In the genomic region with DNA sequence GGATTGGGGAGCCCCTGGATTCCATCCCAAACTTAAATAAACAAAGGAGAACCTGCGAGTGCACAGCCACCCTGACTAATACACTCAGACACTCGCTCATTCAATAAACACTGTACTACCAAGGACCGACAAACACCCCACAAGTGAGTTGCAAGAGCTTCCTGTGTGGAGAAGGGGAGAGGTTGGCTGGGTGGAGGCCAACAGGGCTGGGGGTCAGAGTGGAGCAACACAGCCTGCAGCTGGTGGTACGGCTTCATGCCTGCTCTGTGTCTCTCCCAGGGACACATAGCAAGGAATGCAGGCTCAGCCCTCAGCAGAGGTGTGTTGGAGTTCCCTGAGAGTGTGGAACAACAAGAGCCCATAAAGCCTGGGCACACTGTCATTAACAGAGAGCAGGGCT, we compare ENCODE assay signal across 10 mouse cellular contexts.
DNase-seq lines count a peak whose midpoint lies in the region; ATAC-seq and TF ChIP-seq lines count a peak whose summit lies in the region.
"Had no signal": no experiment of that assay in that cellular context is flagged by ENCODE, and none has a peak within 500 bp of the region (broad histone marks: within the 10 kb centered on the region; RNA-seq: fewer than 3 reads in every experiment).

No protein-coding gene starts in this region.

- peaks cover 39% of the 10 kb centered on the region for H3K4me1 ChIP-seq in limb, embryonic 11.5 days (ENCODE audit: control insufficient read depth, insufficient read depth, low read length)
- no peaks in the 10 kb centered on the region for H3K4me1 ChIP-seq in midbrain, postnatal 0 days (ENCODE audit: insufficient read depth, low read length)

- peaks cover 19% of the 10 kb centered on the region for H3K79me2 ChIP-seq in myocyte (ENCODE audit: control insufficient read depth, insufficient read depth)

- intact Hi-C loops in gastrocnemius, adult 2 months (cut with DNase I) = no loop called here
- intact Hi-C loops in gastrocnemius, postnatal 36 days (cut with DNase I) = no loop called here
- intact Hi-C loops in left cerebral cortex, postnatal 36 days (cut with DNase I) = loop anchor here (5.0 kb wide), 1 partner anchor 35 kb away; no protein-coding TSS in a partner anchor

- peak; percentile 41 for DNase-seq in gastrocnemius, adult 2 months
- no peak for DNase-seq in gastrocnemius, postnatal 36 days
- DNase-seq in ovary, postnatal 36 days (ENCODE audit: low spot score) = peak; percentile 56
- no peak for DNase-seq in ovary, adult 18-20 months (ENCODE audit: low spot score)
- no peak for DNase-seq in limb, embryonic 11.5 days (ENCODE audit: low spot score)
- DNase-seq in midbrain, postnatal 0 days (ENCODE audit: low spot score) = no peak
- no peak for DNase-seq in left cerebral cortex, postnatal 36 days (ENCODE audit: low spot score in 2 of 2)

- no peak for TF ChIP-seq CTCF in gastrocnemius, adult 2 months (IDR thresholded peaks at IDR 0.05)
- TF ChIP-seq CTCF in midbrain, postnatal 0 days (IDR thresholded peaks at IDR 0.05) = no peak

- H3K9ac ChIP-seq in limb, embryonic 11.5 days (ENCODE audit: low read length) = no peak overlapping the region
- no peak overlapping the region for H3K9ac ChIP-seq in midbrain, postnatal 0 days (replicated peaks; ENCODE audit: low read length, poor library complexity, severe bottlenecking)
- H3K9ac ChIP-seq: hindbrain, embryonic 13.5 days had no signal

- ATAC-seq in limb, embryonic 11.5 days (ENCODE audit: insufficient number of reproducible peaks, low FRiP score, low TSS enrichment, low read depth) = no peak
- no peak for ATAC-seq in midbrain, postnatal 0 days (ENCODE audit: low FRiP score)

- no peaks in the 10 kb centered on the region for H3K27me3 ChIP-seq in limb, embryonic 11.5 days (ENCODE audit: control insufficient read depth, insufficient read depth, low read length)
- no peaks in the 10 kb centered on the region for H3K27me3 ChIP-seq in myocyte (ENCODE audit: control insufficient read depth, insufficient read depth, insufficient read length)
- H3K27me3 ChIP-seq in midbrain, postnatal 0 days (ENCODE audit: insufficient read depth, low read length) = no peaks in the 10 kb centered on the region
- H3K27me3 ChIP-seq: hindbrain, embryonic 13.5 days had no signal

- H3K4me3 ChIP-seq in gastrocnemius, adult 2 months = no peak overlapping the region
- no peak overlapping the region for H3K4me3 ChIP-seq in limb, embryonic 11.5 days (ENCODE audit: low read depth, low read length)
- H3K4me3 ChIP-seq in myocyte = no peak overlapping the region
- H3K4me3 ChIP-seq in midbrain, postnatal 0 days (ENCODE audit: low read depth, low read length) = no peak overlapping the region
- H3K4me3 ChIP-seq: hindbrain, embryonic 13.5 days; midbrain, embryonic 10.5 days had no signal

- TF ChIP-seq POLR2A in myocyte (IDR thresholded peaks at IDR 0.05; ENCODE audit: insufficient read length, low read depth) = no peak

- H3ac ChIP-seq in myocyte (ENCODE audit: control insufficient read depth, insufficient read length) = no peak overlapping the region

- H3K4me2 ChIP-seq in limb, embryonic 11.5 days (ENCODE audit: low read depth, severe bottlenecking) = no peak overlapping the region
- peak overlapping the region; percentile 71 for H3K4me2 ChIP-seq in myocyte (ENCODE audit: low read depth)
- H3K4me2 ChIP-seq in midbrain, postnatal 0 days (ENCODE audit: low read depth, low read length, poor library complexity, severe bottlenecking) = no peak overlapping the region
- H3K4me2 ChIP-seq: hindbrain, embryonic 13.5 days had no signal

- peaks cover 8% of the 10 kb centered on the region for H3K36me3 ChIP-seq in limb, embryonic 11.5 days (ENCODE audit: control insufficient read depth, insufficient read depth, low read length)
- no peaks in the 10 kb centered on the region for H3K36me3 ChIP-seq in myocyte (ENCODE audit: control insufficient read depth, insufficient read depth)
- peaks cover 19% of the 10 kb centered on the region; the same call in 1 of the 2 replicates for H3K36me3 ChIP-seq in midbrain, postnatal 0 days (ENCODE audit: insufficient read depth, low read length)

- 53% methylated on average over 4 of the region's 4 CpGs for WGBS in limb, embryonic 11.5 days
- 58% methylated on average over 4 of the region's 4 CpGs for WGBS in midbrain, postnatal 0 days

- H3K9me3 ChIP-seq in limb, embryonic 11.5 days (ENCODE audit: control insufficient read depth, low read length) = no peaks in the 10 kb centered on the region
- H3K9me3 ChIP-seq in midbrain, postnatal 0 days (ENCODE audit: low read length) = no peaks in the 10 kb centered on the region
- H3K9me3 ChIP-seq: hindbrain, embryonic 13.5 days; midbrain, embryonic 10.5 days had no signal

- peak overlapping the region; percentile 51 for H3K27ac ChIP-seq in gastrocnemius, adult 2 months
- 0 out of 2 replicates have a peak overlapping the region, but pooled peaks have one; percentile 3 for H3K27ac ChIP-seq in limb, embryonic 11.5 days (replicated peaks; ENCODE audit: low read depth, low read length)
- H3K27ac ChIP-seq in midbrain, postnatal 0 days (ENCODE audit: low read depth, low read length) = no peak overlapping the region
- H3K27ac ChIP-seq: hindbrain, embryonic 13.5 days; midbrain, embryonic 10.5 days had no signal

TF ChIP-seq in myocyte, 11 proteins besides CTCF, POLR2A, EP300 and RAD21:
- peak in 2 of 3 experiments; percentile 13 to 19 for TF ChIP-seq MYOD1 (IDR thresholded peaks at IDR 0.05; ENCODE audit: control insufficient read depth in 1 of 3, insufficient read length in 2 of 3, low read depth in 2 of 3)
- TF ChIP-seq USF1 (IDR thresholded peaks at IDR 0.05; ENCODE audit: low read depth) = no peak

Comparison
In these comparisons a context has a peak if more than half of its experiments do, and no peak if none do; other contexts are left out.
1. DNase-seq: peak in gastrocnemius, adult 2 months (single experiment) and ovary, postnatal 36 days (single experiment); none in gastrocnemius, postnatal 36 days (0 of 2), ovary, adult 18-20 months (single experiment), limb, embryonic 11.5 days (single experiment), midbrain, postnatal 0 days (single experiment) and left cerebral cortex, postnatal 36 days (0 of 2).